Mouse (Mus musculus) liver, embryonic 13.5 days (tissue): Measurements from ENCODE around the gene Cnksr1. TPM values are rescaled to one million over a fixed set of nuclear protein-coding genes. Genes with fewer than 3 reads are reported as not detected.

Experiments
- ATAC-seq: fragments of 200-750 bp; cut with Nextera tagmentation; 2 replicates; pipeline ENCODE4 v1.8.0; 2017; ENCODE audit warnings: low read depth, mild to moderate bottlenecking, moderate number of reproducible peaks, moderate library complexity
- DNase-seq: peaks from one replicate; pipeline ENCODE4 v3.0.0; 2022
- H3K27ac ChIP-seq: fragments of 300-500 bp; sonication (generic); 2 replicates; pipeline ENCODE4 v1.5.1; 2015; ENCODE audit warnings: moderate library complexity, mild to moderate bottlenecking, inconsistent platforms
- H3K27me3 ChIP-seq: fragments of 300-500 bp; sonication (generic); 2 replicates; pipeline ENCODE4 v1.6.1; 2015; ENCODE audit warnings: mild to moderate bottlenecking, inconsistent platforms
- H3K36me3 ChIP-seq: fragments of 300-500 bp; sonication (generic); 2 replicates; pipeline ENCODE4 v1.6.1; 2015; ENCODE audit warnings: mild to moderate bottlenecking, inconsistent platforms
- H3K4me1 ChIP-seq: fragments of 300-500 bp; sonication (generic); replicated peaks from 2 replicates; pipeline ENCODE4 v1.6.1; 2015; ENCODE audit warnings: inconsistent platforms
- H3K4me2 ChIP-seq: fragments of 300-500 bp; sonication (generic); 2 replicates; pipeline ENCODE4 v1.6.1; 2015; ENCODE audit warnings: inconsistent platforms, mild to moderate bottlenecking, moderate library complexity
- H3K4me3 ChIP-seq: fragments of 300-500 bp; sonication (generic); replicated peaks from 2 replicates; pipeline ENCODE4 v1.5.1; 2015; ENCODE audit warnings: mild to moderate bottlenecking, inconsistent platforms
- H3K9ac ChIP-seq: fragments of 300-500 bp; sonication (generic); 2 replicates; pipeline ENCODE4 v1.6.1; 2015; ENCODE audit warnings: mild to moderate bottlenecking, inconsistent platforms
- H3K9me3 ChIP-seq: fragments of 300-500 bp; sonication (generic); replicated peaks from 2 replicates; pipeline ENCODE4 v1.6.1; 2016; ENCODE audit warnings: inconsistent platforms
- WGBS: fragments of 180-500 bp; shearing (Covaris S2); methylation state at CpG from one replicate; pipeline ENCODE4 v1.1.7; 2015; ENCODE audit not compliant: insufficient replicate concordance; 5-methylcytosine and 5-hydroxymethylcytosine counted together
- polyA plus RNA-seq: library from polyadenylated mRNA; unstranded; fragments of >200 nt; fragmentation: Nextera tagmentation; extraction: Ambion mirVana; gene quantifications from 2 replicates; pipeline ENCODE4 v1.2.1, GENCODE M21; 2015

Cnksr1 gene
- polyA plus RNA-seq, 1 experiment from 2014 or later, result 0.07 TPM

DNA sequence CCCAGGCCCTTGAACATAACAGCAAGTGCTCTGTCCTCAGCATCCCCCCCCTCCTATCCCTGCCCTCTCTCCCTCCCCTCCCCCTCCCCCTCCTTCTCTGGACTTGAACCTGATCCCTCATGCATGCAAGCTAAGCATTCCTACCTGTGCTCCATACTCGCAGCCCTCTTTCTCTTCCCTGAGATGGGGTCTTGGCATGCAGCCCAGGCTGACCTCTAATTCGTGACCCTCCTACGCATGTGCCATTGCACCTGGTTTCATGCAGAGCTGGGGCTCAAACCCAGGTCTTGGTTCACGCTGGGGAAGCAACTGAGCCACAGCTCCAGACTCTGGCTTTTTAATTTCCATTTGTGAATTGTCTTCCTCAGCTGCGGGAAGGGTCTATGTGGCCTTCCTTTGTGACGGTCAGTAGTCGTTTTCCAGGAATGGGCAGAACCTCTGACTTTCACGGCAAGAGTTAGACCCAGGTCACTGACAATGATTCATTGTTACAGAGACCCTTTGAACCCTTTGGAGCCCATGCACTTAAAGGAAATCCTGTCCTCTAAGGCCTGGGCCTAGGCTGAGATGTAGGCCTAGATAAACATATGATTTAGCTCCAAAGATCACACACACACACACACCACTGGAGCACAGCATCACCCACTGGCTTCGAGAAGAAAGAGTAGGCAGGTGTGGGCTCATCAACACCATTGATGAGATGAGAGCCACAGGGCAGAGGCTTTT is 27.8 kb upstream of the Cnksr1 start:
- Histone ChIP-seq H3K27ac (no peak overlapping the region), H3K4me2 (no peak overlapping the region), H3K4me3 (no peak overlapping the region), H3K4me1 (no peaks in the 10 kb centered on the region), H3K9ac (no peak overlapping the region), H3K36me3 (no peaks in the 10 kb centered on the region), H3K9me3 (no peaks in the 10 kb centered on the region), H3K27me3 (peaks cover 9% of the 10 kb centered on the region; the same call in 1 of the 2 replicates)
- ATAC-seq (no peak), DNase-seq (no peak)
- WGBS, result 51% methylated on average over 9 of the region's 9 CpGs

DNA sequence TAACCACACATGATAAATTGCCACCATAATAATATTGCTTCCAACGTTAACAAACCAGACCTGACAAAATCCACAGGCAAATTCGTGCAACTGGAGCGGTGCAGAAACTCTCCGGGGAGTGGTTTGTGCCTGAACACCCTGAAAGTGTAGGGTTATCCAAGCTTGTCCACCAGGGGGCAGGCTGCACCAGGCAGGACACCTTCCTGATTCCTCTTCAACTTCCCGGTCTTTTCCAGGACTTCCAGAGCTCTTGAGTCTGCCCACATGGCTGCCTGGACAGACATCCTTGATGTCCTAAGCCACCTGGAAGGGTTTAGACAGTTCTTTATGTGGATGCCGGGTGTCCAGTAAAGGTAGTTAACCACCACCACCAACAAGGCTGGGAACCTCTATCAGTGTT is 25.0 kb upstream of the Cnksr1 start:
- H3K4me1 ChIP-seq, result peaks cover 5% of the 10 kb centered on the region
- no peaks in the 10 kb centered on the region for H3K36me3 ChIP-seq
- no peaks in the 10 kb centered on the region for H3K9me3 ChIP-seq
- H3K27ac ChIP-seq, result no peak overlapping the region
- H3K9ac ChIP-seq, result no peak overlapping the region
- no peak overlapping the region for H3K4me2 ChIP-seq
- 33% methylated on average over 6 of the region's 6 CpGs for WGBS
- ATAC-seq (no peak), DNase-seq (no peak)
- peaks cover 9% of the 10 kb centered on the region; the same call in 1 of the 2 replicates for H3K27me3 ChIP-seq
- no peak overlapping the region for H3K4me3 ChIP-seq

DNA sequence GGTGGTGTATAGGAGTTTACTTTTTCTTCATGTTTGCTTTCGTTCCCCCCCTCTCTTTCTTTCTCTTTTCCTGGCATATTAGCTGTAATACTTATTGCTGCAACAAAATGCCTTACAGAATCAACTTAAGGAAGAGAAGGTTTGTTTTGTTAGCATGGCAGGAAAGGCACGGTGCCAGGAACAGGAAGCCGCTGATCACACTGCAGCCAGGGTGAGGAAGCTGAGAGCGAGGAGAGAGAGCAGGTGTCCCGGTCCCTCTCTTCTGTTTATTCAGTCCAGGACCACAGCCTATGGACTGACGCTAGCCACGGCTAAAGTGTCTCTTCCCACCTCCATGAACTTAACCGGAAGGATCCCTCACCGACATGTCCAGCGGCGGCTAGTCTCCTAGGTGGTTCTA is 20.2 kb upstream of the Cnksr1 start:
- DNase-seq (no peak), ATAC-seq (no peak)
- Histone ChIP-seq H3K4me2 (no peak overlapping the region), H3K4me3 (no peak overlapping the region), H3K9ac (no peak overlapping the region), H3K27ac (no peak overlapping the region), H3K9me3 (no peaks in the 10 kb centered on the region), H3K27me3 (peaks cover 49% of the 10 kb centered on the region), H3K36me3 (no peaks in the 10 kb centered on the region), H3K4me1 (peaks cover 48% of the 10 kb centered on the region)
- 33% methylated on average over 11 of the region's 11 CpGs for WGBS

DNA sequence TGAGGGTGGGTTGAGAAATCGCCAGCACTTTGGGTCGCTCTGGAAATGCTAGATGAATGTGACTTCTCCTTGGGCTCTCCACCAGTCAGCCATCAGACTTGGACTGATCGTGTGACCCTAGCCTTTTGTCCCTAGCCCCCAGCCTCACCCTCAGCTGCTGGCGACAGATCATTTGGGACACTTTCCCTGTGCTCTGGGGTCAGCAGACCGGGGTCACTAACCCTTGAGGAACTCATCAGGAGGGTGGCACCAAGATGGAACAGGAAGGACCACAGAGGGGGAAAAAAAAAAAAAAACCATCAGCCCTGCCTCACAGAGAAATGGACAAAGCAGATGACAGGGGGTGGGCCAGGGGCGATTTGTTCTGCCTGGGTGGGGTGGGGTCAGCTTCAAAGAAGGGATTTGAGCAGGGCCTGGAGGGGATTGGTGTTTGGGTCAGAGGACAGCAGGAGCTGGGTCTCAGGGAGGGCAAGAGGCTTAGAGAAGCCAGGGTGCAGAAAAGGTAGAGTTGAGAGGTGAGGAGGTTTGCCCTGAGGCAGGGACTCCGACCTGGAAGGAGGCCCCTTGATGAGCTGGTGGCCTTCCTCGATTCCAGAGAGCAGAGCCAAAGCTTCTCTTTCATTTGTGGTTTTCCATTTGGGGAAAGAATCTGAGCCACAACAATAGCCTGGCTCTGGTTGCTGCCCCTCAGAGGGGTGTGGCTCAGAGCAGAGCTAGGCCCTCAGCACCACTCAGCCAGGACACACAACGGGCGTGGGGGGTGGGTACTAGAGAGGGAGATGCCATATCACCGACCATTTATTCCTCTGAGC is 19.2 kb upstream of the Cnksr1 start:
- Histone ChIP-seq H3K36me3 (no peaks in the 10 kb centered on the region), H3K9ac (no peak overlapping the region), H3K4me1 (peaks cover 53% of the 10 kb centered on the region), H3K9me3 (no peaks in the 10 kb centered on the region), H3K27ac (no peak overlapping the region), H3K27me3 (peaks cover 57% of the 10 kb centered on the region), H3K4me3 (no peak overlapping the region), H3K4me2 (no peak overlapping the region)
- WGBS, result 30% methylated on average over 11 of the region's 11 CpGs
- ATAC-seq (no peak), DNase-seq (no peak)

DNA sequence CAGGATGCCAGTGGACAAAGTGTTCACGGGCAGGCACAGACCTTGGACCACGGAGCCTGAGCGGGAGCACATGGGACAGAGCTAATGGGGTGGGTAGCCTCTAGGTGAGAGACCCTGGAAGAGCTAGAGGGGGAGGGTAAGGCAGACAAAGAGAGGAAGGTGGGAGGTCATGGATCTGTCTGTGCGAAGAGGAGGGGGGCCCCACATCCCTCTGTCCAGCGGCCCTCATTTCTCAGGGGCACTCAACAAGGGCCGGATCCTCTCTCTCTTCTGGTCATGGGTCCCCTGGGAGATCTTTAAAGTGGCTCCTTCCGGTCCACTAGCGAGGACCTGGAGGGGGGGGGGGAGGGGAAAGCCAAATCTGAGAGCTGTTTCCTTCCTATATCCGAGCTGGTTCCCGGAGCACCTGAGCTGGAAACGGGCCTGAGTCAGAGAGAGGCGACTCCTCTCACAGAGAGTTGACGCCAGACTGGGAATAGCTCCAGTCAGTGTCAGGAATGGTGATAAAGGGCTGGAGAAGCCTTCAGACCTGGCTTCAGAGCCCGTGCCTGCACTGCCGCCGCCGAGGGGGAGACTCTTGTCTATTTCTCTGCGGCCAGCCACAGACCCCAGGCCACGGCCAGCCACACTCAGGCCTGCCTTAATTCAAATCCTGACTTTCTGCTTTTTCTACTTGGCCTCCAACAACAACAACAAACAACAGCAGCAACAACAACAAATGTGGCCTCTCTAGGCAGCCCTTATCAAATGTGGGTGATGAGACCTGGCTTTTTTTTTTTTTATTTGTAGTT is 18.4 kb upstream of the Cnksr1 start:
- Histone ChIP-seq H3K9me3 (no peaks in the 10 kb centered on the region), H3K4me1 (peaks cover 61% of the 10 kb centered on the region), H3K4me3 (no peak overlapping the region), H3K4me2 (no peak overlapping the region), H3K36me3 (no peaks in the 10 kb centered on the region), H3K27me3 (peaks cover 57% of the 10 kb centered on the region), H3K27ac (no peak overlapping the region), H3K9ac (no peak overlapping the region)
- DNase-seq (no peak), ATAC-seq (no peak)
- 23% methylated on average over 19 of the region's 19 CpGs for WGBS

DNA sequence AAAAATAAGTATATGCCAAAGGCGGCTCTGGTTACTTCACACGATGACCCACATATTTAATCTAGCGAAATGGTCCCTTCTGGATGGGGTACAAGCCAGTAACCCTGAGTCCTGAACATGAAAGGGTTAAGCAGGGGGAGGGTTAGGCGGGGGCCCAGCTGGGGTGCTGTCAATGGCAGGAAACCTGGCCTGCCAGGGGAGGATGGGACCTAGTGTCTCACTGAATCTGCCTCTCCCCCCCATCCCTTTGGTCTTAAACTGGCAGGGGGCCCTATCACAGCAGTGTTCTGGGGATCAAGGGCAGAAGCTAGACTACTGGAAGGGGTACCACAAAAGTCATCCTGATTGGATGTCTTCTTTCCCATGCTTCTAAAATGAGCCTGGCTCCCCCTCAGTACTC is 17.7 kb upstream of the Cnksr1 start:
- Histone ChIP-seq H3K4me2 (no peak overlapping the region), H3K9ac (no peak overlapping the region), H3K9me3 (no peaks in the 10 kb centered on the region), H3K36me3 (no peaks in the 10 kb centered on the region), H3K4me3 (no peak overlapping the region), H3K27ac (no peak overlapping the region), H3K27me3 (peaks cover 65% of the 10 kb centered on the region), H3K4me1 (peaks cover 69% of the 10 kb centered on the region)
- 36% methylated on average over 4 of the region's 4 CpGs for WGBS
- no peak for ATAC-seq
- DNase-seq, result no peak

DNA sequence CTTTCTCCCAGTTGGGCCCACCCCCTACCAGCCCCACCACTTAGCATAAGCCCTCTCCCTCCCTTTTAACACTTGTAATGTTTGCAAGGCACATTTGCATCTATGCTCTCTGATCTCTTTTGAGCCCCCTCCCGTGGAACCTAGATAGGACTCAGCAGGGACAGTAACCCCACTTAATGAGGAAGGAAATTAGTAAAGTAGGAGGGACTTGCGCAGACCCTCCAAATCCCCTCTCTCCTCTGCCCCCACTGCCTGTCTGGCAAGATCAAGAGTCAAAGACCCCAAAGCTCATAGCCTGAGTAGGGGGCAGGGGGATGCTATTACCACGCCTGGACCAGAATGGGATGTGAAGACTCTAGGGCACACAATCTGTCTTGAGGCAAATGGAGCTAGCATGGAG is 16.6 kb upstream of the Cnksr1 start:
- Histone ChIP-seq H3K4me1 (peaks cover 79% of the 10 kb centered on the region), H3K36me3 (no peaks in the 10 kb centered on the region), H3K4me3 (no peak overlapping the region), H3K27me3 (peaks cover 75% of the 10 kb centered on the region), H3K4me2 (no peak overlapping the region), H3K9ac (no peak overlapping the region), H3K9me3 (no peaks in the 10 kb centered on the region), H3K27ac (no peak overlapping the region)
- no peak for DNase-seq
- ATAC-seq, result no peak
- WGBS, result 43% methylated on average over 3 of the region's 3 CpGs

DNA sequence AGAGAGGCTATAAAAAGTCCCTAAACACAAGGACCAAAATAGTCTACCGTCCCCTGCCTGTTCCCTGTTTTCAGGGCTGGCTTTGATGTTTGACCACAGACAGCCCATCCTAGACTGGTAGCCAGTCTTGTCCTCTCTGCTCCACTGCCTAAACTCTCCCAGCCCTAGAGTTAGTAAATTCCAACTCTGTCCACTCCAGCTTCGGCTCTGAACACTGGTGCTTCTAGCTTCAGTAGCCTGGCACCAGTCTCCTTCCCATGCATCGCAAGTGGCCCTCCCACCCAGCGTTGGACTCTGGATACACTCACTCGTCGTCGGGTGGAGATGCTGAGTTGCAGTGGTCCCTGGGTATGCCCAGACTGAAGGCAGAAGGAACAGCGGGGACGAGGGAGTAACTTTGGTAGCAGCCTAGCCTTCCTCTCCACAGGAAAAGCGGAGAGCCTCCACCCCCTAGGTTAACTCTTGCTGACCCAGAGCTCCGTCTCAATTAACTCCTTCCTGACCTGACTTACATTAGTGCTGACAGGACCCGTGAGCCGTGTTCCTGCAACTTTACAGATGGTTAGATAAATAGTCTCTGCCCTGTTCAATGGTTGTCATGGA is 15.6 kb upstream of the Cnksr1 start, which contains the start of gene Grrp1:
Grrp1 (minus strand) TSS at position 385 of the 603 bp plus-strand sequence.
- Histone ChIP-seq H3K4me1 (peaks cover 83% of the 10 kb centered on the region), H3K4me2 (peak within 1 kb of the TSS; percentile 68), H3K27ac (no peak within 1 kb of the TSS; the same call in 1 of the 2 replicates), H3K9me3 (no peaks in the 10 kb centered on the region), H3K4me3 (peak within 1 kb of the TSS; percentile 52), H3K36me3 (no peaks in the 10 kb centered on the region), H3K9ac (no peak within 1 kb of the TSS; the same call in 1 of the 2 replicates), H3K27me3 (peaks cover 85% of the 10 kb centered on the region)
- ATAC-seq (no peak), DNase-seq (no peak)
- WGBS, result 5% methylated on average over 13 of the region's 13 CpGs

DNA sequence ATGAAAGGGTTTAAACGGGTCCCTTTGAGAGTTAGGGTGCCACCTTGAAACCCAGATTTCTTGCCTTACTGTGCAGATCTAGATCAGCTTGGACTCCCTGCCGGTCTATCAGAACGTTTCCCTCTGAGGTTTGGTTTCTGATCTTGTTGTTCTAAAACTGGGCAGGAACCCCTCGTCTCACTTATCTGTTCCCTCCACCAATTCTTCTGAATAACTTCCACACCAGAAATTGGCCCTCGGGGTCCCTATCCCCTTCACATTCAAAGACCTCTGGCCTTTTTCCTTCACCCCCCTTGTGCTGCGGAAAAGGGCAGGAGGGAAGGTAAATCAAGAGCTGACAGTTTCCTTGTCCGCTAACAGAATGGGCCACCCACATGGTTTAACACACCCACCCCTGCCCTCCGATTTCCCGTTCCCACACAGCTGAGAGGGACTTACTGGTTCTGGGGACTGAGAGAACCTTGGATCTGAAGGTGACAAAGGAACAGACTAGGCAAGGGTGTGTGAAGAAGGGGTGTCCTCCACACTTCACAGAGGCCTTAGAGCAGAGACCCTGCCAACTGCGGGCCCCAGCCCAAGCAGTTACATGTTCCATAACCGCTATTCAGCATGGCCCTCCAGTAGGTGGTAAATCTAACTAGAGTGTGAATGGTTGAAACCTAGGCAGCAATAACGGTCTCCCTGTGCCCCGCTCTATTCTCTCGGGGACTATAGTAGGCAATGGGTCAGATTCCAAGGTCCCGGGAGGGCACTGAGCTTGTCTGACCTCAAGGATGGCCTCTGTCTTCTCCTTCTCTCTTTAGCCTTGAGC is 14.9 kb upstream of the Cnksr1 start:
- DNase-seq, result no peak
- Histone ChIP-seq H3K27ac (no peak overlapping the region), H3K4me2 (peak overlapping the region; percentile 68), H3K36me3 (no peaks in the 10 kb centered on the region), H3K4me3 (peak overlapping the region; percentile 52), H3K9ac (no peak overlapping the region), H3K27me3 (peaks cover 92% of the 10 kb centered on the region), H3K4me1 (peaks cover 77% of the 10 kb centered on the region), H3K9me3 (no peaks in the 10 kb centered on the region)
- WGBS, result 15% methylated on average over 15 of the region's 15 CpGs
- ATAC-seq, result no peak

DNA sequence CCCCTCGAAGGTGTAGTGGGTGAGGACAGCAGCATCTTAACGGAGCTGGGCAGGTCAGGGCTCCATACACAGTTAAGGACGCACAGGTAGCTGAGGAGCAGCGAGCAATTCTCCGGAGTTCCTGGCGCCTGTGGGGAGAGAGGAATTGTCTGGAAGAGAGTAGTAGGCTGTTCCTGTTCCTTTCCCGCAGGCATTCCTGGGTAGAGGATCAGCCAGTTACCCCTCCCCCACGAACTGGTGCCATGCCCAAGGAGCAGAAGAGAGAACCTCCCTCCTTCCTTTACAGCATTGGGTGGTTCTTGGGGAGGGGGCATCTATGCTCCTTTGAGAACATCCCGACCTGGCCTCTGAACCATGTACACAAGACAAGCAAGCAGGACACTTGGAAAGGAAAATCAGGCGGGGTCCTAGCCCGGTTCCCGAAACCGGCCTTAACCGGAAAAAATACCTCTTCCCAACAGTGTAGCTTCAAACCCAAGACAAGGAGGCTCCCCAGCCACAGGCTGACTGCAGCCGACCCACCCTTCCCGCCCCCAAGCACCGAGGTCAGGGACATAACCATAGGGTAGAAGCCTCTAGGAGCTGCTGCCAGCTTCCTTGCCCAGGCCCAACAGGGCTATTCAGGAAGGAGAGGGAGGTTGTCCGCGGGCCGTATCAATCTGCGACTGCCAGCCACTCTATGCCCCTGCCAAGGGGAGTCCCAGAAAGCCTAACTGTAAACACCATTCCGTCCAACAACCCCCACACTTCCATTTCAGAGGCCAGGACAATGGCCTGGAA is 14.1 kb upstream of the Cnksr1 start:
- Histone ChIP-seq H3K9me3 (no peaks in the 10 kb centered on the region), H3K4me2 (peak overlapping the region; percentile 68), H3K4me3 (peak overlapping the region; percentile 52), H3K36me3 (no peaks in the 10 kb centered on the region), H3K9ac (no peak overlapping the region; the same call in 1 of the 2 replicates), H3K4me1 (peaks cover 69% of the 10 kb centered on the region), H3K27me3 (peaks cover 98% of the 10 kb centered on the region), H3K27ac (no peak overlapping the region)
- WGBS, result 7% methylated on average over 22 of the region's 22 CpGs
- DNase-seq (no peak), ATAC-seq (0 out of 2 replicates have a peak, but pooled peaks have one; percentile 6)
